Mouse (Mus musculus) MEL (cell line): Measurements from ENCODE around the gene Tspan4.

Experiments used
- CTCF ChIP-seq, 3 experiments: IDR thresholded peaks in 2 of 3; conservative IDR thresholded peaks in 1 of 3; 2 replicates each; pipeline ENCODE4 v1.5.1; 2011 to 2012; ENCODE audit warnings: low read length in 3 of 3, low read depth in 2 of 3, mild to moderate bottlenecking in 2 of 3, improper control_type of control experiment in 1 of 3, inconsistent platforms in 1 of 3, mixed read lengths in 1 of 3, moderate library complexity in 1 of 3; ENCODE audit not compliant: control insufficient read depth in 1 of 3, insufficient read depth in 1 of 3, poor library complexity in 1 of 3, severe bottlenecking in 1 of 3
- E2F4 ChIP-seq: IDR thresholded peaks from 2 replicates; pipeline ENCODE4 v1.6.1; 2011; ENCODE audit warnings: low read depth, low read length, improper control_type of control experiment, borderline replicate concordance
- GABPA ChIP-seq: IDR thresholded peaks from 2 replicates; pipeline ENCODE4 v1.6.1; 2012; ENCODE audit warnings: low read depth, mild to moderate bottlenecking, inconsistent platforms, low read length, improper control_type of control experiment, moderate library complexity
- JUND ChIP-seq: IDR thresholded peaks from 2 replicates; pipeline ENCODE4 v1.6.1; 2011; ENCODE audit warnings: low read depth, mild to moderate bottlenecking, improper control_type of control experiment, low read length
- MAFK ChIP-seq: IDR thresholded peaks from 2 replicates; pipeline ENCODE4 v1.6.1; 2011; ENCODE audit warnings: low read depth, mild to moderate bottlenecking, low read length, improper control_type of control experiment, borderline replicate concordance
- MEF2A ChIP-seq: IDR thresholded peaks from 2 replicates; pipeline ENCODE4 v1.6.1; 2014; ENCODE audit warnings: low read depth, mild to moderate bottlenecking, inconsistent platforms, low read length, improper control_type of control experiment; ENCODE audit not compliant: poor library complexity, insufficient replicate concordance, severe bottlenecking; ENCODE audit errors: extremely low read depth
- MYC ChIP-seq: IDR thresholded peaks from 2 replicates; pipeline ENCODE4 v1.6.1; 2011; ENCODE audit warnings: low read depth, mild to moderate bottlenecking, low read length, improper control_type of control experiment, moderate library complexity
- POLR2A ChIP-seq, 2 experiments: IDR thresholded peaks; 2 replicates each; pipeline ENCODE4 v1.6.1; 2011 to 2012; ENCODE audit warnings: low read length in 2 of 2, mild to moderate bottlenecking in 2 of 2, control low read depth in 1 of 2, improper control_type of control experiment in 1 of 2, low read depth in 1 of 2, moderate library complexity in 1 of 2; ENCODE audit not compliant: control insufficient read depth in 1 of 2, insufficient read depth in 1 of 2, poor library complexity in 1 of 2
- POLR2AphosphoS2 ChIP-seq: IDR thresholded peaks from 2 replicates; pipeline ENCODE4 v1.6.1; 2011; ENCODE audit warnings: low read length, improper control_type of control experiment
- SIN3A ChIP-seq: IDR thresholded peaks from 2 replicates; pipeline ENCODE4 v1.6.1; 2012; ENCODE audit warnings: low read length, improper control_type of control experiment, inconsistent platforms
- ZNF384 ChIP-seq: IDR thresholded peaks from 2 replicates; pipeline ENCODE4 v1.6.1; 2012; ENCODE audit warnings: low read depth, mild to moderate bottlenecking, inconsistent platforms, low read length, improper control_type of control experiment

DNA sequence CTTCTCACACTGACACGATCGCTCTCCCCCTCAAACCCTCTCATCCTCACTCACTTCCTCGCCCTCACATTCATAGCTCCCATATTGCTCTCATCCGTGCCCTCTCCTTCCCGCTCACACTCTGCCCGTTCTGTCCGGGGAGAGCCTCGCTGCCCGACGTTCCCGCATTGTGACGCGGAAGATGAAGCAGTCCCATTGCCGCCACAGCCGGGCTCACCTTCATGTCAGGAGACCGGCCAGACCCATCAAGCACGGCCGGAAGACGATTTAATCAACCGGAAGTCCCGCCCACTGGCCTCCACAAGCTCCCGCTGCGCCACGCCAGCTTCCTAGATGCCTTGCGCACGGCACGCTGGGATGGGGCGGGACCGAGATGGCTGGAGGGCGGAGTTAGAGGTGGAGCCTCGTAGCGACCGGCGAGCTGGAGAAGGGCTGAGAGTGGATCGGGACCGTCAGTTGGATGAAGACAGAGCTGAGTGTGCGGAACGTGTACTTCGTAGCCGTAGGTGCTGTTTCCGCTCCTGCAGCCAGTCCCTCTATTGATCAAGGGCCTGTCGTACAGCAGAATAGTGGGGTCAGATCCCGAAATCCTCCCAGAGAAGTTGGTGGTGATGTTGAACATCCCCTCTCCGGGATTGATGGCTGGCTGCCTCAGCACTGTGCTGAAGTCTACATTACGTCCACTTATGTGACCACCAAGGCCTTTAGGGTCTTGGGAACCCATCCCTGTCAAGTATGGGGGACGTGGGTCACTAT is 64.7 kb downstream of the Tspan4 start, which contains the start of gene Chid1:
- no peak for TF ChIP-seq CTCF (IDR thresholded peaks at IDR 0.05 in 2 of 3, conservative IDR thresholded peaks at IDR 0.05 in 1 of 3; ENCODE audit: control insufficient read depth in 1 of 3, insufficient read depth in 1 of 3, low read depth in 2 of 3, low read length in 3 of 3, poor library complexity in 1 of 3, severe bottlenecking in 1 of 3)
- no peak for TF ChIP-seq ZNF384
- TF ChIP-seq SIN3A: peak; percentile 90
- TF ChIP-seq POLR2A (IDR thresholded peaks at IDR 0.05; ENCODE audit: control insufficient read depth in 1 of 2, insufficient read depth in 1 of 2, low read depth in 1 of 2, low read length in 2 of 2, poor library complexity in 1 of 2): peak; percentile 87 to 94
- TF ChIP-seq E2F4: no peak
- TF ChIP-seq MAFK: no peak
- peak; percentile 86 for TF ChIP-seq POLR2AphosphoS2
- no peak for TF ChIP-seq GABPA
- TF ChIP-seq JUND: no peak
- no peak for TF ChIP-seq MEF2A
- peak; percentile 10; the same call in 1 of the 2 replicates for TF ChIP-seq MYC
